Mouse (Mus musculus) T-helper 2 cell (primary cell): Measurements from ENCODE around the gene Cdhr1.
"Not testable (repeated sequence)": the region's sequence is repeated elsewhere in the genome, so short reads cannot be mapped to it uniquely, and the experiment has no call there.

ENCODE experiments used
- in situ Hi-C: fragments of 300-600 bp; cut with MboI, MseI; formaldehyde crosslinking; loops from one replicate; pipeline ENCODE4 v1.15.1; 2025; ENCODE audit warnings: high pct_unique_total_duplicates

Gene Cdhr1

GRCm38 (mm10) chr14:37097956-37098530 is at the start of gene Cdhr1:
Cdhr1 (minus strand) TSS chr14:37098347.
- in situ Hi-C loops: no loop called here

GRCm38 (mm10) chr14:37139051-37139710 is 41.0 kb upstream of the Cdhr1 start:
- in situ Hi-C loops: no loop called here

GRCm38 (mm10) chr14:37137596-37137995 is 39.4 kb upstream of the Cdhr1 start:
- in situ Hi-C loops: not testable (repeated sequence)

- in situ Hi-C loops: no loop called here
These were observed 38.0 kb upstream of the Cdhr1 start for GRCm38 (mm10) chr14:37136110-37136509.

GRCm38 (mm10) chr14:37135671-37136070 is 37.5 kb upstream of the Cdhr1 start:
- in situ Hi-C loops: no loop called here

GRCm38 (mm10) chr14:37135127-37135593 is 37.0 kb upstream of the Cdhr1 start, which contains the start of gene Ghitm:
Ghitm (minus strand) TSS chr14:37135272.
- in situ Hi-C loops: no loop called here

- in situ Hi-C loops: loop anchor here (5.0 kb wide), 1 partner anchor 272 kb away; no protein-coding TSS in a partner anchor
These were observed 36.4 kb upstream of the Cdhr1 start for GRCm38 (mm10) chr14:37134304-37135126.

GRCm38 (mm10) chr14:37127652-37128051 is 29.5 kb upstream of the Cdhr1 start:
- in situ Hi-C loops: loop anchor here (10.0 kb wide), 1 partner anchor 173 kb away; no protein-coding TSS in a partner anchor

- in situ Hi-C loops: no loop called here
These were observed 21.1 kb upstream of the Cdhr1 start for GRCm38 (mm10) chr14:37119233-37119632.

GRCm38 (mm10) chr14:37113922-37114321 is 15.8 kb upstream of the Cdhr1 start, which contains the start of gene 2610528A11Rik:
2610528A11Rik (minus strand) TSS chr14:37114022.
- in situ Hi-C loops: no loop called here

- in situ Hi-C loops: no loop called here
These were observed 14.8 kb upstream of the Cdhr1 start for GRCm38 (mm10) chr14:37112931-37113330.

GRCm38 (mm10) chr14:37111371-37111770 is 13.2 kb upstream of the Cdhr1 start:
- in situ Hi-C loops: no loop called here

- in situ Hi-C loops: no loop called here
These were observed 12.3 kb upstream of the Cdhr1 start for GRCm38 (mm10) chr14:37110456-37110855.

- in situ Hi-C loops: no loop called here
These were observed 11.8 kb upstream of the Cdhr1 start for GRCm38 (mm10) chr14:37109975-37110374.

- in situ Hi-C loops: no loop called here
These were observed 11.3 kb upstream of the Cdhr1 start for GRCm38 (mm10) chr14:37109460-37109859.

GRCm38 (mm10) chr14:37105846-37106245 is 7.7 kb upstream of the Cdhr1 start:
- in situ Hi-C loops: no loop called here

GRCm38 (mm10) chr14:37104747-37105146 is 6.6 kb upstream of the Cdhr1 start:
- in situ Hi-C loops: no loop called here

- in situ Hi-C loops: no loop called here
These were observed 4.3 kb upstream of the Cdhr1 start for GRCm38 (mm10) chr14:37102484-37102883.

- in situ Hi-C loops: no loop called here
These were observed 3.4 kb upstream of the Cdhr1 start for GRCm38 (mm10) chr14:37101531-37101930.

- in situ Hi-C loops: no loop called here
These were observed 2.6 kb downstream of the Cdhr1 start for GRCm38 (mm10) chr14:37095556-37095955.

GRCm38 (mm10) chr14:37094436-37094835 is 3.7 kb downstream of the Cdhr1 start:
- in situ Hi-C loops: no loop called here

GRCm38 (mm10) chr14:37083755-37084154 is 14.4 kb downstream of the Cdhr1 start:
- in situ Hi-C loops: no loop called here
